Mouse (Mus musculus): ENCODE data around the gene Cdk5r1. TPM values are rescaled to one million over a fixed set of nuclear protein-coding genes. Genes with fewer than 3 reads are reported as not detected.
A peak's percentile ranks its signal among the peaks of the same experiment; 100 is the strongest.
"Not testable (repeated sequence)": the region's sequence is repeated elsewhere in the genome, so short reads cannot be mapped to it uniquely, and the experiment has no call there.

Cdk5r1 gene
- 0.84 and 2.5 TPM in 2 replicates for polyA plus RNA-seq (2012; ENCODE audit: insufficient read depth, low replicate concordance)

DNA sequence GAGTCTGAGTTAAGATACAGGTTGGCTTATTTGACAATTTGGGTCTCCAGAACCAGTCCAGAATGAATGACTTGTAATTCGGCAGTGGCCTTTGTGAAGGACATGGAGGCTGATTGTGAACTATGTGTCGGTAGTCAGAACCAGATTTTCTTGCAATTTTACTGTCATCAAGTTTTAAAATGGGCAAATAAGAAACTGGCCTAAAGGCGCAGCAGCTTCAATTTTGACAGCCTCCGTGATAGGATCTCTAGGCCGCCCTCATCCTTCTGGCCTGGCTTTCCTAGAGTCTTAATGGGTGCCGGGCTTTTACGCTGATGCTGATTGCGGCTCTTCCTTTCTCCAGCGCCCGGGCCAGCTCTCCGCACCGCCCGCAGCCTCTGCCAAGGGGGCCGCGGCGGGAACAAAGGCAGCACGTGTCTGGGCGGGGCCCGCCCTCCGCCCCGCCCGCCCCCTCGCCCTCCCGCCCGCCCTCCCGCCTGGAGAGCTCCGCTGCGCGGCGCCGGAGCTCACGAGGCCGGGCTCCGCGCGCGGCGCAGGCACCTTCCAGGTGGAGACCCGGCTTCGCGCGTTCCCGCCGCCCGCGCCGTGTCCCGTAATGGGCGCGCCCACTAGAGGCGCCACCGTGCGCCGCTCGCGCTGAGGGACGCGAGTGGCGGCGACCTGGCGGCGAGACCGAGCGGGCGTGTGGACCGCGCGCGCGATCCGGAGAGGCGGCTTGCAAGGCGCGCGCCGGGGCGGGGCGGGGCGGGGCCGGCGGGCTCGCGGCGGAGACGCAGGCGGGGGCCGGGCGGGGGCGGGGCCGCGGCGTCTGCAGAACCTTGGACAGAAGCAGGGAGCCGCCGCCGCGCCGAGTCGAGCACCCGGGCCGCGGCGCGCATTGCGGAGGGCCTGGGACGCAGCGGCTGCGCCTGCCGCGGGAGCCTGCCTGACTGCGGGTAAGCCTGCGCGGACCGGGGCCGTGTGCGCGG is at the start of gene Cdk5r1:
Cdk5r1 (plus strand) TSS at position 802 of the 968 bp plus-strand sequence.
- H3K36me3 ChIP-seq (replicated peaks; ENCODE audit: low read length) = peaks cover 57% of the 10 kb centered on the region
- H3K4me3 ChIP-seq (replicated peaks) = peak within 1 kb of the TSS; percentile 94
- H3K4me1 ChIP-seq = peaks cover 70% of the 10 kb centered on the region
- no peak for TF ChIP-seq FLI1 (IDR thresholded peaks at IDR 0.05; ENCODE audit: low read length)
- no peak for TF ChIP-seq GATA1 (IDR thresholded peaks at IDR 0.05; ENCODE audit: borderline replicate concordance, low read length)
- H3K27me3 ChIP-seq (replicated peaks) = peaks cover 24% of the 10 kb centered on the region
- H3K9me3 ChIP-seq = no peaks in the 10 kb centered on the region

DNA sequence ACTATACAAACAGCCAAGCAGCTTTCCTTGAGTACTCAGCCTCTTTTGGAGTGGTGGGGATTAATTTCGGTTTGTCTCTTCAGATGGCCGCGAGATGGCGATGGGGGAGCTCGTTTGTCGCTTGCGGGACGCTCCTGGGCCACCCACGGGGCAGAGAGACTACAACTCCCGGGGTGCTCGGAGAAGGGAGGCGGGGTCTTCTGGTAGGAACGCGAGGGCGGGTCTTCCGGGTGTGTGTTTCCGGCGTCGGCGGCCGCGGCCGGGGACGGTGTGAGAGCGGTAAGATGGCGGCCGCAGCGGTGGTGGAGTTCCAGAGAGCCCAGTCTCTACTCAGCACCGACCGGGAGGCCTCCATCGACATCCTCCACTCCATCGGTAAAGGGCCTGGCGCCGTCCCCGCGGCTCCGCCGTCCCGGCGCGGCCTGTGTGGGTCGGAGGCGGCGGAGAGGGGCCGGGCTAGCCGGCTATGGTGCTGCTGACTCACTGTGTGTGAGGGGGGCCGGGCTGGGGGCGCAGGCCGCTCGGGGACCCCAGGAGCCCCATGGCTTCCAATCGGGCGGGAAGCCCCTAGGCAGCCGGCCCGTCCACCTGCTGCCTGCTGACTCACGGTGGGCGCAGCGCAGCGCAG is 48.3 kb upstream of the Cdk5r1 start, which contains the start of gene Psmd11:
Psmd11 (plus strand) TSS at position 235 of the 628 bp plus-strand sequence.
- Histone ChIP-seq H3K36me3 (replicated peaks; ENCODE audit: low read length) (peaks cover 18% of the 10 kb centered on the region), H3K27me3 (replicated peaks) (no peaks in the 10 kb centered on the region), H3K9me3 (no peaks in the 10 kb centered on the region), H3K4me1 (peaks cover 31% of the 10 kb centered on the region), H3K4me3 (replicated peaks) (peak within 1 kb of the TSS; percentile 96)
- TF ChIP-seq GATA1 (IDR thresholded peaks at IDR 0.05; ENCODE audit: borderline replicate concordance, low read length) (no peak), FLI1 (IDR thresholded peaks at IDR 0.05; ENCODE audit: low read length) (0 out of 2 replicates have a peak, but pooled peaks have one; percentile 20)

DNA sequence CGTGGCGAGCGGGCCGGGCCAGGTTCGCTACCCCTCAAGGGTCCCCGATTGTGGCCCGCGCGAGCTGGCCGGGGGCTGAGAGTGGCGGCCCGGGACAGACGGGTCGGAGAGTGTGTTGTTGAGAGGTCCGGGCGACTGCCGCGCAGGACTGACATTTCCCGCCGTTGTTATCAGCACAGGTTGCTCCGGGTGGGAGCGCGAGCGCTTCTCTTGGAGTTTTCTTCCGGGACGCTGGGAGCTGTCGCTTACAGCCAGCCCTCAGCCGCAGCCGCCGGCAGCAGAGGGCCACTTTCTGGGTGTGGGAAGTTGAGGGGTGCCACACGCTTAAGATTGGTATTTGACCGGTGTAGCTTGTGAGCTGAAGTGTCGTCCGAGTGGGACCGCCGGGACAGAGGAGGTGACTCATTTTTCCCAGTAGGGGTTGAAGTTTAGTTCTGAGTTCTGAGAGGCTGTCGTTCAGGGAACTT is 47.8 kb upstream of the Cdk5r1 start:
- H3K9me3 ChIP-seq = no peaks in the 10 kb centered on the region
- H3K36me3 ChIP-seq (replicated peaks; ENCODE audit: low read length) = peaks cover 23% of the 10 kb centered on the region
- TF ChIP-seq FLI1 (IDR thresholded peaks at IDR 0.05; ENCODE audit: low read length) = no peak
- no peak for TF ChIP-seq GATA1 (IDR thresholded peaks at IDR 0.05; ENCODE audit: borderline replicate concordance, low read length)
- H3K4me1 ChIP-seq = peaks cover 28% of the 10 kb centered on the region
- peak overlapping the region; percentile 96 for H3K4me3 ChIP-seq (replicated peaks)
- no peaks in the 10 kb centered on the region for H3K27me3 ChIP-seq (replicated peaks)

- peaks cover 29% of the 10 kb centered on the region for H3K36me3 ChIP-seq (replicated peaks; ENCODE audit: low read length)
- peaks cover 25% of the 10 kb centered on the region for H3K4me1 ChIP-seq
- no peaks in the 10 kb centered on the region for H3K27me3 ChIP-seq (replicated peaks)
- no peaks in the 10 kb centered on the region for H3K9me3 ChIP-seq
- H3K4me3 ChIP-seq (replicated peaks) = peak overlapping the region; percentile 96
- TF ChIP-seq GATA1 (IDR thresholded peaks at IDR 0.05; ENCODE audit: borderline replicate concordance, low read length) = no peak
- TF ChIP-seq FLI1 (IDR thresholded peaks at IDR 0.05; ENCODE audit: low read length) = no peak
These were observed 47.2 kb upstream of the Cdk5r1 start for GRCm38 (mm10) chr11:80429500-80430166.

DNA sequence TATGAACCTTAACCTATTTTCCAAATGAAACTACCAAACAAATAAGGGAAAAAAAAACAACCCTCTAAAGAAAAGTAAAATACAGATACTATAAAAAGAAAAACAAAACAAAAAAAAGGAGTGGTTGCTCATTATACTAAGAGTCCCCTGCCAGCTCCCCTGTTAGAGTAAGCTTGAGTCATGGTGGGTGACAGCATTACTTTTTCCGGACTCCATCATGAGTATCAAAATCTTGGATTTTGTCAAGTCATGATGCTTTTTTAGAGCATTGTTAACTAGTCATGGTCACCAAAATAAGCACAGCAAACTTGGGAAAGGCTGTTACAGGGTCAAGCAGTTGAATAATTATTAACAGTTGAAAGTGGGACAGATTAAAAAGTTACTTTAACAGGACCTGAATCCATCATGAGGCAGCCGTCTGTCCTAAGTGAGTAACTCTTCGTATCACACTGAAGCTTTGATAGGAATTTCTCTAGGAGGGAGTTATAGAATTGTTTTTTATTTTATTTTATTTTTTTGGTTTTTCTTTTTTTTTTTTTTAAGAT is 46.4 kb upstream of the Cdk5r1 start:
- Histone ChIP-seq H3K36me3 (replicated peaks; ENCODE audit: low read length) (peaks cover 35% of the 10 kb centered on the region), H3K27me3 (replicated peaks) (no peaks in the 10 kb centered on the region), H3K9me3 (no peaks in the 10 kb centered on the region), H3K4me3 (replicated peaks) (peak overlapping the region; percentile 96), H3K4me1 (peaks cover 17% of the 10 kb centered on the region)
- no peak for TF ChIP-seq FLI1 (IDR thresholded peaks at IDR 0.05; ENCODE audit: low read length)
- no peak for TF ChIP-seq GATA1 (IDR thresholded peaks at IDR 0.05; ENCODE audit: borderline replicate concordance, low read length)

GRCm38 (mm10) chr11:80446916-80447315 is 29.9 kb upstream of the Cdk5r1 start:
- Histone ChIP-seq H3K4me3 (replicated peaks) (no peak overlapping the region), H3K9me3 (no peaks in the 10 kb centered on the region), H3K4me1 (peaks cover 21% of the 10 kb centered on the region), H3K27me3 (replicated peaks) (no peaks in the 10 kb centered on the region), H3K36me3 (replicated peaks; ENCODE audit: low read length) (peaks cover 87% of the 10 kb centered on the region)
- TF ChIP-seq GATA1 (IDR thresholded peaks at IDR 0.05; ENCODE audit: borderline replicate concordance, low read length) = no peak
- TF ChIP-seq FLI1 (IDR thresholded peaks at IDR 0.05; ENCODE audit: low read length) = no peak

GRCm38 (mm10) chr11:80449859-80450258 is 27.0 kb upstream of the Cdk5r1 start:
- TF ChIP-seq GATA1 (IDR thresholded peaks at IDR 0.05; ENCODE audit: borderline replicate concordance, low read length) (no peak), FLI1 (IDR thresholded peaks at IDR 0.05; ENCODE audit: low read length) (no peak)
- peaks cover 28% of the 10 kb centered on the region for H3K4me1 ChIP-seq
- H3K27me3 ChIP-seq (replicated peaks) = no peaks in the 10 kb centered on the region
- H3K9me3 ChIP-seq = no peaks in the 10 kb centered on the region
- no peak overlapping the region for H3K4me3 ChIP-seq (replicated peaks)
- peaks cover 88% of the 10 kb centered on the region for H3K36me3 ChIP-seq (replicated peaks; ENCODE audit: low read length)

DNA sequence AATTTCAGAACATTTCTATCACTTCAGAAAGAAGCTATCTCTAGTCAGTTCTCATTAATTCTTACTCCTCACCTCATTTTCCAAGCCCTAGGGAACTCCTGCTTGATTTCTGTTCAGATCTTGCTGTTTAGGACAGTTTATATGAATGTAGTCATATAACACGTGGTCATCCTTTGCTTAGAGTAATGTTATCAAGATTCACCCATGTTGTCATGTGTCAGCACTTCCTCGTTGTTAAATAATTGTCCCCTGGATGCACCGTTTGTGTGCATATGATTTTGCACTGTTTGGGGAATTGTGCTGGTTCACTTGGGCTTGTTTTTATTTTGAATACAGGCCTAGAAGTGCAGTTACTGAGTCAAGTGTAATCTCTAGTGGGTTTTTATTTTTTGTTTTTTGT is 24.6 kb upstream of the Cdk5r1 start:
- TF ChIP-seq GATA1 (IDR thresholded peaks at IDR 0.05; ENCODE audit: borderline replicate concordance, low read length) = no peak
- TF ChIP-seq FLI1 (IDR thresholded peaks at IDR 0.05; ENCODE audit: low read length) = no peak
- no peaks in the 10 kb centered on the region for H3K27me3 ChIP-seq (replicated peaks)
- peaks cover 87% of the 10 kb centered on the region for H3K36me3 ChIP-seq (replicated peaks; ENCODE audit: low read length)
- no peaks in the 10 kb centered on the region for H3K9me3 ChIP-seq
- H3K4me1 ChIP-seq = peaks cover 28% of the 10 kb centered on the region
- H3K4me3 ChIP-seq (replicated peaks) = no peak overlapping the region

GRCm38 (mm10) chr11:80453198-80453597 is 23.6 kb upstream of the Cdk5r1 start:
- Histone ChIP-seq H3K4me3 (replicated peaks) (no peak overlapping the region), H3K27me3 (replicated peaks) (no peaks in the 10 kb centered on the region), H3K36me3 (replicated peaks; ENCODE audit: low read length) (peaks cover 88% of the 10 kb centered on the region), H3K9me3 (no peaks in the 10 kb centered on the region), H3K4me1 (peaks cover 28% of the 10 kb centered on the region)
- TF ChIP-seq FLI1 (IDR thresholded peaks at IDR 0.05; ENCODE audit: low read length) = no peak
- TF ChIP-seq GATA1 (IDR thresholded peaks at IDR 0.05; ENCODE audit: borderline replicate concordance, low read length) = no peak

DNA sequence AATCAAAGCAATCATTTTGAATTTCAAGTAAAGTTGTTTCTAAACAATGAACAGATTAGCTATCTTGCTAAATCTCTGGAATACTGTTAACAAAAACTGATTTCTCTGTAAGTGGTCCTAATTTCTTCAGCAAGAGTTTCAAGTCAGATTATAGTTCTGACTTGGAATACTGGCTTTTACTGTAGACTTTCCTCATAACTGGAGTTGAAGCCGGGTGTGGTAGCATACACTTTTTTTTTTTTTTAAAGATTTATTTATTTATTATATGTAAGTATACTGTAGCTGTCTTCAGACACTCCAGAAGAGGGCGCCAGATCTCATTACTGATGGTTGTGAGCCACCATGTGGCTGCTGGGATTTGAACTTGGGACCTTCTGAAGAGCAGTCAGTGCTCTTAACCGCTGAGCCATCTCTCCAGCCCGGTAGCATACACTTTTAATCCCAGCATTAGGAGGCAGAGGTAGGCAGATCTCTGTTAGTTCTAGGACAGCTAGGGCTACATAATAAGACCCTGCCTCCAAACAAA is 13.2 kb upstream of the Cdk5r1 start:
- peaks cover 47% of the 10 kb centered on the region for H3K4me1 ChIP-seq
- H3K4me3 ChIP-seq (replicated peaks); H3K9me3 ChIP-seq; H3K27me3 ChIP-seq (replicated peaks): not testable (repeated sequence)
- peaks cover 92% of the 10 kb centered on the region for H3K36me3 ChIP-seq (replicated peaks; ENCODE audit: low read length)

Data from megakaryocyte, embryonic 14.5 days (primary cell).